Mouse (Mus musculus) megakaryocyte-erythroid progenitor cell, adult 5-6 weeks (primary cell): Measurements from ENCODE around the gene Ilf2. TPM values are rescaled to one million over a fixed set of nuclear protein-coding genes. Genes with fewer than 3 reads are reported as not detected.

Experiments
- ATAC-seq: replicated peaks from 2 replicates; pipeline ENCODE4 v1.8.0; 2016; ENCODE audit warnings: mild to moderate bottlenecking, inconsistent platforms; ENCODE audit not compliant: severe bottlenecking, poor library complexity, low FRiP score, low TSS enrichment
- total RNA-seq, 2 experiments: library from RNA; stranded (forward) in 1 of 2; stranded (reverse) in 1 of 2; fragments of 200-1000, 215-1000 nt in 1 of 2; fragments of >200 nt in 1 of 2; fragmentation: Nextera tagmentation in 1 of 2; gene quantifications; 2 replicates each; pipeline ENCODE4 v1.2.3; 2014 to 2017

Gene Ilf2
- total RNA-seq, 2 experiments from 2014 or later, result 117 to 240 TPM

GRCm38 (mm10) chr3:90537141-90537904 lies 61.4 kb downstream of the Ilf2 start, which contains the start of gene S100a16:
Gene S100a16, plus strand, starts transcription at chr3:90537254.
- no peak; the same call in 1 of the 2 replicates for ATAC-seq

DNA sequence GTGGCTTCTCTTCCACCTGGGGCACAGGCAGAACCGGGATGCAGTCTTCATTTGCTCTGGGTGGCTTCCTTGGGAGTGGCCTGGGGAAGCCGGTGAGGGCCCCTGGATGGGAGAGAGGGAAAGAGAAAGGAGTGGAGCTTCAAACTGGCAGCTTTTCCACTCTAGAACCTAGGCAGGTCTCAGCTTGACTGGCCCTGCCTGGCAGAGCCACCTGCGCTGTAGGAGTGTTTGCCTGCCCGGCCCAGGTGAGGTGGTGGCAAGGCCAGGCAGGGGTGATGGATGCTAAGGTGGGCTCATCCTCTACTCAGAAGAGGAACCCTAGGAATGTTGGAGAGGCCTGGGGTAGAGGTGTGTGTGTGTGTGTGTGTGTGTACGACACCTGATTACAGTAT lies 62.0 kb downstream of the Ilf2 start:
- no peak for ATAC-seq

Other genes with a start within 250 kb of the Ilf2 start
- 72.0 and 95.1 TPM in 2 replicates for gene Jtb, start 244.5 kb upstream of the Ilf2 start, total RNA-seq (2014; fragmentation: Nextera tagmentation)
- gene Jtb, start 244.5 kb upstream of the Ilf2 start, total RNA-seq (2017), result 38.3 and 48.5 TPM in 2 replicates
- not detected in 2 replicates for gene Creb3l4, start 232.6 kb upstream of the Ilf2 start, total RNA-seq (2014; fragmentation: Nextera tagmentation)
- gene Creb3l4, start 232.6 kb upstream of the Ilf2 start, total RNA-seq (2017), result not detected in 2 replicates
- 21.9 and 23.2 TPM in 2 replicates for gene Slc39a1, start 228.0 kb upstream of the Ilf2 start, total RNA-seq (2014; fragmentation: Nextera tagmentation)
- 27.2 and 36.8 TPM in 2 replicates for gene Slc39a1, start 228.0 kb upstream of the Ilf2 start, total RNA-seq (2017)
- gene Crtc2, start 222.0 kb upstream of the Ilf2 start, total RNA-seq (2014; fragmentation: Nextera tagmentation), result 33.0 and 45.4 TPM in 2 replicates
- gene Crtc2, start 222.0 kb upstream of the Ilf2 start, total RNA-seq (2017), result 5.6 and 10.8 TPM in 2 replicates
- gene Dennd4b, start 210.9 kb upstream of the Ilf2 start, total RNA-seq (2014; fragmentation: Nextera tagmentation), result 32.4 and 33.3 TPM in 2 replicates
- gene Dennd4b, start 210.9 kb upstream of the Ilf2 start, total RNA-seq (2017), result 7.0 and 21.5 TPM in 2 replicates
- 65.5 and 68.0 TPM in 2 replicates for gene Gatad2b, start 182.9 kb upstream of the Ilf2 start, total RNA-seq (2014; fragmentation: Nextera tagmentation)
- gene Gatad2b, start 182.9 kb upstream of the Ilf2 start, total RNA-seq (2017), result 23.8 and 28.5 TPM in 2 replicates
- gene Slc27a3, start 86.2 kb upstream of the Ilf2 start, total RNA-seq (2014; fragmentation: Nextera tagmentation), result 1.7 and 7.3 TPM in 2 replicates
- gene Slc27a3, start 86.2 kb upstream of the Ilf2 start, total RNA-seq (2017), result 0.28 and 0.72 TPM in 2 replicates
- 39.0 and 39.3 TPM in 2 replicates for gene Ints3, start 42.5 kb upstream of the Ilf2 start, total RNA-seq (2014; fragmentation: Nextera tagmentation)
- 16.4 and 23.2 TPM in 2 replicates for gene Ints3, start 42.5 kb upstream of the Ilf2 start, total RNA-seq (2017)
- 0.22 TPM in 1 of 2 replicates, not detected in the other for gene Npr1, start 10.3 kb upstream of the Ilf2 start, total RNA-seq (2014; fragmentation: Nextera tagmentation)
- not detected in 2 replicates for gene Npr1, start 10.3 kb upstream of the Ilf2 start, total RNA-seq (2017)
- gene Snapin, start 14.9 kb downstream of the Ilf2 start, total RNA-seq (2014; fragmentation: Nextera tagmentation), result 37.0 and 38.1 TPM in 2 replicates
- 19.5 and 48.6 TPM in 2 replicates for gene Snapin, start 14.9 kb downstream of the Ilf2 start, total RNA-seq (2017)
- gene Chtop, start 33.4 kb downstream of the Ilf2 start, total RNA-seq (2014; fragmentation: Nextera tagmentation), result 122 and 154 TPM in 2 replicates
- gene Chtop, start 33.4 kb downstream of the Ilf2 start, total RNA-seq (2017), result 118 and 119 TPM in 2 replicates
- 27.2 and 33.2 TPM in 2 replicates for gene S100a1, start 38.3 kb downstream of the Ilf2 start, total RNA-seq (2014; fragmentation: Nextera tagmentation)
- gene S100a1, start 38.3 kb downstream of the Ilf2 start, total RNA-seq (2017), result 55.0 and 57.4 TPM in 2 replicates
- gene S100a13, start 38.3 kb downstream of the Ilf2 start, total RNA-seq (2014; fragmentation: Nextera tagmentation), result 14.8 and 33.6 TPM in 2 replicates
- gene S100a13, start 38.3 kb downstream of the Ilf2 start, total RNA-seq (2017), result 36.2 and 58.0 TPM in 2 replicates
- not detected in 2 replicates for gene S100a14, start 50.7 kb downstream of the Ilf2 start, total RNA-seq (2014; fragmentation: Nextera tagmentation)
- gene S100a14, start 50.7 kb downstream of the Ilf2 start, total RNA-seq (2017), result 4.1 TPM in 1 of 2 replicates, not detected in the other
- not detected in 2 replicates for gene S100a16, start 61.1 kb downstream of the Ilf2 start, total RNA-seq (2014; fragmentation: Nextera tagmentation)
- not detected in 2 replicates for gene S100a16, start 61.1 kb downstream of the Ilf2 start, total RNA-seq (2017)
- not detected in 2 replicates for gene S100a3, start 84.5 kb downstream of the Ilf2 start, total RNA-seq (2014; fragmentation: Nextera tagmentation)
- not detected in 2 replicates for gene S100a3, start 84.5 kb downstream of the Ilf2 start, total RNA-seq (2017)
- not detected in 2 replicates for gene S100a2, start 114.1 kb downstream of the Ilf2 start, total RNA-seq (2014; fragmentation: Nextera tagmentation)
- not detected in 2 replicates for gene S100a2, start 114.1 kb downstream of the Ilf2 start, total RNA-seq (2017)
- gene Gm42674, start 125.8 kb downstream of the Ilf2 start, total RNA-seq (2014; fragmentation: Nextera tagmentation), result not detected in 2 replicates
- gene Gm42674, start 125.8 kb downstream of the Ilf2 start, total RNA-seq (2017), result not detected in 2 replicates
- gene S100a4, start 127.6 kb downstream of the Ilf2 start, total RNA-seq (2014; fragmentation: Nextera tagmentation), result 3.8 TPM in 1 of 2 replicates, not detected in the other
- gene S100a4, start 127.6 kb downstream of the Ilf2 start, total RNA-seq (2017), result 6.7 and 23.6 TPM in 2 replicates
- gene S100a5, start 132.4 kb downstream of the Ilf2 start, total RNA-seq (2014; fragmentation: Nextera tagmentation), result not detected in 2 replicates
- not detected in 2 replicates for gene S100a5, start 132.4 kb downstream of the Ilf2 start, total RNA-seq (2017)
- gene S100a6, start 136.8 kb downstream of the Ilf2 start, total RNA-seq (2014; fragmentation: Nextera tagmentation), result 2.0 and 21.9 TPM in 2 replicates
- 0.94 TPM in 1 of 2 replicates, not detected in the other for gene S100a6, start 136.8 kb downstream of the Ilf2 start, total RNA-seq (2017)
- gene S100a7a, start 177.9 kb downstream of the Ilf2 start, total RNA-seq (2014; fragmentation: Nextera tagmentation), result not detected in 2 replicates
- not detected in 2 replicates for gene S100a7a, start 177.9 kb downstream of the Ilf2 start, total RNA-seq (2017)
- 8.8 and 1,388 TPM in 2 replicates for gene S100a8, start 192.9 kb downstream of the Ilf2 start, total RNA-seq (2014; fragmentation: Nextera tagmentation)
- 75.2 and 207 TPM in 2 replicates for gene S100a8, start 192.9 kb downstream of the Ilf2 start, total RNA-seq (2017)
- gene S100a9, start 219.6 kb downstream of the Ilf2 start, total RNA-seq (2014; fragmentation: Nextera tagmentation), result 1.1 and 1,636 TPM in 2 replicates
- gene S100a9, start 219.6 kb downstream of the Ilf2 start, total RNA-seq (2017), result 59.5 and 143 TPM in 2 replicates